Mouse (Mus musculus): Measurements from ENCODE around the gene Prc1.

GRCm38 (mm10) chr7:80297041-80297440, 2.8 kb downstream of the Prc1 start:
- TF ChIP-seq POLR2A (IDR thresholded peaks at IDR 0.05; ENCODE audit: borderline replicate concordance, extremely low read depth, insufficient read depth, insufficient read length, poor library complexity, severe bottlenecking) (no peak), CTCF (IDR thresholded peaks at IDR 0.05; ENCODE audit: borderline replicate concordance, extremely low read depth, insufficient read depth, insufficient read length) (no peak)
